Mouse (Mus musculus) CH12.LX (cell line): ENCODE results near the gene Syp. TPM values are rescaled to one million over a fixed set of nuclear protein-coding genes. Genes with fewer than 3 reads are reported as not detected.

Source experiments
- DNase-seq: peaks from one replicate; pipeline ENCODE4 v3.0.0-alpha.2; 2013; ENCODE audit errors: extremely low read depth
- H3K27ac ChIP-seq: 2 replicates; pipeline ENCODE4 v1.5.1; 2012; ENCODE audit warnings: low read depth, mild to moderate bottlenecking, control low read depth, moderate library complexity; ENCODE audit not compliant: insufficient read depth
- H3K27me3 ChIP-seq: replicated peaks from 2 replicates; pipeline ENCODE3; 2012; ENCODE audit warnings: inconsistent platforms
- H3K36me3 ChIP-seq, 2 experiments: replicated peaks in 1 of 2; 2 replicates each; pipeline versions ENCODE3 to v1.6.1; 2012; ENCODE audit warnings: inconsistent platforms in 1 of 2, low read length in 1 of 2, mild to moderate bottlenecking in 1 of 2, mixed read lengths in 1 of 2, moderate library complexity in 1 of 2; ENCODE audit not compliant: control insufficient read depth in 1 of 2, insufficient read depth in 1 of 2
- H3K4me1 ChIP-seq, 2 experiments: 2 replicates each; pipeline ENCODE4 v1.6.1; 2012; ENCODE audit warnings: inconsistent platforms in 1 of 2, moderate library complexity in 1 of 2; ENCODE audit not compliant: insufficient read depth in 2 of 2, control insufficient read depth in 1 of 2
- H3K4me2 ChIP-seq: 2 replicates; pipeline ENCODE4 v1.6.1; 2012; ENCODE audit warnings: low read depth, mild to moderate bottlenecking, control low read depth; ENCODE audit not compliant: poor library complexity, insufficient read depth, severe bottlenecking
- H3K4me3 ChIP-seq, 3 experiments: fragments of 150-350 bp in 1 of 3; sonication (generic) in 1 of 3; replicated peaks in 1 of 3; 2 replicates each; pipeline versions ENCODE3 to v1.5.1; 2011 to 2012; ENCODE audit warnings: low read depth in 2 of 3, low read length in 2 of 3, mild to moderate bottlenecking in 2 of 3, moderate library complexity in 2 of 3, control low read depth in 1 of 3, improper control_type of control experiment in 1 of 3, inconsistent platforms in 1 of 3, mixed read lengths in 1 of 3; ENCODE audit not compliant: poor library complexity in 1 of 3
- H3K79me2 ChIP-seq: replicated peaks from 2 replicates; pipeline ENCODE4 v1.6.1; 2012; ENCODE audit warnings: mild to moderate bottlenecking, moderate library complexity; ENCODE audit not compliant: control insufficient read depth, poor library complexity, insufficient read depth, severe bottlenecking; ENCODE audit errors: extremely low read depth
- H3K9ac ChIP-seq: 2 replicates; pipeline ENCODE4 v1.6.1; 2012; ENCODE audit warnings: low read depth, mild to moderate bottlenecking, control low read depth, moderate library complexity; ENCODE audit not compliant: insufficient read depth
- H3K9me3 ChIP-seq: replicated peaks from 2 replicates; pipeline ENCODE3; 2012; ENCODE audit warnings: low read length, inconsistent platforms, mixed read lengths
- BHLHE40 ChIP-seq: IDR thresholded peaks from 2 replicates; pipeline ENCODE4 v1.6.1; 2011; ENCODE audit warnings: mild to moderate bottlenecking, low read depth, low read length, improper control_type of control experiment
- ELF1 ChIP-seq: IDR thresholded peaks from 2 replicates; pipeline ENCODE4 v1.6.1; 2014; ENCODE audit warnings: low read depth, mild to moderate bottlenecking, inconsistent platforms, low read length, improper control_type of control experiment
- ETS1 ChIP-seq: conservative IDR thresholded peaks from 2 replicates; pipeline ENCODE4 v1.6.1; 2012; ENCODE audit warnings: low read depth, mild to moderate bottlenecking, inconsistent platforms, low read length, improper control_type of control experiment, moderate library complexity
- GABPA ChIP-seq: IDR thresholded peaks from 2 replicates; pipeline ENCODE4 v1.6.1; 2012; ENCODE audit warnings: low read depth, low read length, improper control_type of control experiment, inconsistent platforms; ENCODE audit not compliant: insufficient replicate concordance
- JUN ChIP-seq: IDR thresholded peaks from 2 replicates; pipeline ENCODE4 v1.6.1; 2011; ENCODE audit warnings: low read depth, mild to moderate bottlenecking, low read length, improper control_type of control experiment, moderate library complexity; ENCODE audit not compliant: insufficient read depth
- MAFK ChIP-seq: IDR thresholded peaks from 2 replicates; pipeline ENCODE4 v1.6.1; 2011; ENCODE audit warnings: low read length, improper control_type of control experiment; ENCODE audit not compliant: insufficient replicate concordance
- PAX5 ChIP-seq: IDR thresholded peaks from 2 replicates; pipeline ENCODE4 v1.6.1; 2012; ENCODE audit warnings: low read length, inconsistent platforms, mixed read lengths
- RAD21 ChIP-seq: IDR thresholded peaks from 2 replicates; pipeline ENCODE4 v1.6.1; 2011; ENCODE audit warnings: low read depth, mild to moderate bottlenecking, low read length, improper control_type of control experiment, moderate library complexity
- TBP ChIP-seq: conservative IDR thresholded peaks from 2 replicates; pipeline ENCODE4 v1.6.1; 2011; ENCODE audit warnings: low read depth, low read length, improper control_type of control experiment
- TCF12 ChIP-seq: IDR thresholded peaks from 2 replicates; pipeline ENCODE4 v1.6.1; 2014; ENCODE audit warnings: low read depth, mild to moderate bottlenecking, inconsistent platforms, low read length, improper control_type of control experiment
- ZMIZ1 ChIP-seq: IDR thresholded peaks from 2 replicates; pipeline ENCODE4 v1.6.1; 2012; ENCODE audit warnings: low read depth, mild to moderate bottlenecking, inconsistent platforms, low read length, improper control_type of control experiment
- dilution Hi-C: fragments of 300-500 bp; cut with MboI; formaldehyde crosslinking; loops from 2 replicates; pipeline ENCODE4 v1.14.3; 2020; ENCODE audit warnings: low sequenced_read_pairs; ENCODE audit not compliant: extremely low pct_unique_long_range_greater_than_20kb, extremely low pct_ligation_motif_present
- in situ Hi-C: fragments of 300-500 bp; cut with MboI; formaldehyde crosslinking; loops from 3 replicates; pipeline ENCODE4 v1.14.3; 2019; ENCODE audit warnings: low sequenced_read_pairs, low pct_ligation_motif_present, low pct_unique_long_range_greater_than_20kb, mixed read lengths
- polyA plus RNA-seq: library from polyadenylated mRNA; unstranded; fragments of >175 nt; gene quantifications from 2 replicates; pipeline ENCODE4 v1.2.1, GENCODE M21; 2012; ENCODE audit warnings: low read depth; ENCODE audit not compliant: insufficient read length
- total RNA-seq, 2 experiments: library from RNA; depleted of rRNA; stranded (reverse); fragments of 300-350 nt in 1 of 2; fragments of >200 nt in 1 of 2; gene quantifications; 2 replicates each; pipeline ENCODE4 v1.2.3; 2012 to 2014

Gene Syp
- total and polyA plus RNA-seq, 3 experiments, result 0.27 to 1.2 (median 0.74) TPM

GRCm38 (mm10) chrX:7658031-7658784 lies 19.9 kb downstream of the Syp start:
- no peaks in the 10 kb centered on the region for H3K79me2 ChIP-seq
- H3K27ac ChIP-seq, result no peak overlapping the region
- TF ChIP-seq RAD21 (no peak), TBP (no peak), ELF1 (no peak), GABPA (no peak)
- TF ChIP-seq, all 38 proteins: peak for 0
- DNase-seq, result no peak
- Histone ChIP-seq H3K4me1 (peaks cover 3 to 17% of the 10 kb centered on the region in 2 experiments), H3K27me3 (no peaks in the 10 kb centered on the region), H3K9ac (peak overlapping the region; percentile 59; the same call in 1 of the 2 replicates), H3K4me2 (peak overlapping the region; percentile 67), H3K36me3 (peaks cover 11 to 15% of the 10 kb centered on the region in 2 experiments), H3K9me3 (no peaks in the 10 kb centered on the region), H3K4me3 (peak overlapping the region; percentile 58 to 70 (median 62))
- in situ Hi-C loops, result no loop called here
- dilution Hi-C loops, result no loop called here

- Histone ChIP-seq H3K27me3 (no peaks in the 10 kb centered on the region), H3K36me3 (peaks cover 14 to 22% of the 10 kb centered on the region in 2 experiments), H3K4me3 (no peak overlapping the region), H3K4me1 (peaks cover 3 to 12% of the 10 kb centered on the region in 2 experiments), H3K79me2 (no peaks in the 10 kb centered on the region), H3K9ac (no peak overlapping the region), H3K27ac (no peak overlapping the region), H3K4me2 (0 out of 2 replicates have a peak overlapping the region, but pooled peaks have one; percentile 4), H3K9me3 (no peaks in the 10 kb centered on the region)
- TF ChIP-seq GABPA (no peak), ETS1 (no peak), MAFK (no peak), TCF12 (no peak), JUN (no peak), ZMIZ1 (no peak), PAX5 (no peak), BHLHE40 (no peak)
- no peak for DNase-seq
- in situ Hi-C loops (no loop called here), dilution Hi-C loops (no loop called here)
These were observed 20.7 kb downstream of the Syp start for GRCm38 (mm10) chrX:7658785-7659589.
